9 mouse cellular contexts compared by ENCODE assay signal in genomic region chr1:46970470-46970869, GRCm38 (mm10).
A peak's percentile ranks its signal among the peaks of the same experiment; 100 is the strongest.
DNase-seq lines count a peak whose midpoint lies in the region; ATAC-seq lines count a peak whose summit lies in the region.
"Had no signal": no experiment of that assay in that cellular context is flagged by ENCODE, and none has a peak within 500 bp of the region (broad histone marks: within the 10 kb centered on the region; RNA-seq: fewer than 3 reads in every experiment).

No protein-coding gene starts in this region.

- H3K27me3 ChIP-seq in forebrain, embryonic 14.5 days (replicated peaks; ENCODE audit: control insufficient read depth, insufficient read depth, low read length) = no peaks in the 10 kb centered on the region
- H3K27me3 ChIP-seq in forebrain, embryonic 10.5 days (ENCODE audit: poor library complexity, severe bottlenecking) = no peaks in the 10 kb centered on the region

- no peak overlapping the region for H3K4me3 ChIP-seq in forebrain, embryonic 14.5 days (ENCODE audit: low read depth, low read length)
- H3K4me3 ChIP-seq in forebrain, embryonic 10.5 days = no peak overlapping the region

- no peaks in the 10 kb centered on the region for H3K4me1 ChIP-seq in forebrain, embryonic 14.5 days (ENCODE audit: control insufficient read depth, insufficient read depth, low read length)
- H3K4me1 ChIP-seq in forebrain, embryonic 10.5 days = 0 out of 2 replicates have a peak, but pooled peaks cover 2% of the 10 kb centered on the region

- 50% methylated on average over 3 of the region's 3 CpGs for WGBS in forebrain, embryonic 14.5 days
- WGBS in forebrain, embryonic 10.5 days = 71% methylated on average over 3 of the region's 3 CpGs

- H3K27ac ChIP-seq in forebrain, embryonic 14.5 days (ENCODE audit: low read depth, low read length) = no peak overlapping the region
- no peak overlapping the region for H3K27ac ChIP-seq in forebrain, embryonic 10.5 days

- H3K4me2 ChIP-seq in forebrain, embryonic 14.5 days (ENCODE audit: low read length) = no peak overlapping the region

- ATAC-seq in forebrain, embryonic 14.5 days = no peak

- peak; percentile 52 for DNase-seq in forebrain, embryonic 14.5 days (ENCODE audit: low spot score)
- DNase-seq in forebrain, embryonic 10.5 days (ENCODE audit: extremely low spot score, low spot score) = no peak
- DNase-seq in testis, postnatal 10 days (ENCODE audit: low spot score) = peak; percentile 79
- DNase-seq in testis, postnatal 14 days (ENCODE audit: low spot score) = no peak
- peak; percentile 33 for DNase-seq in embryo, embryonic 10 days (ENCODE audit: low spot score)
- DNase-seq in heart, postnatal 14 days = peak; percentile 66 to 71
- DNase-seq in lung, postnatal 10 days = peak; percentile 73
- peak; percentile 47 for DNase-seq in thymus, postnatal 25 days

- intact Hi-C loops in heart, postnatal 14 days (cut with DNase I) = loop anchor here (5.0 kb wide), 1 partner anchor 118 kb away; no protein-coding TSS in a partner anchor

- no peaks in the 10 kb centered on the region for H3K36me3 ChIP-seq in forebrain, embryonic 14.5 days (ENCODE audit: control insufficient read depth, insufficient read depth, low read length)
- no peaks in the 10 kb centered on the region for H3K36me3 ChIP-seq in forebrain, embryonic 10.5 days (replicated peaks)
- H3K36me3 ChIP-seq: G1E had no signal

- H3K9ac ChIP-seq in forebrain, embryonic 14.5 days (ENCODE audit: low read length) = no peak overlapping the region

- H3K9me3 ChIP-seq in forebrain, embryonic 14.5 days (replicated peaks; ENCODE audit: control insufficient read depth, low read length) = no peaks in the 10 kb centered on the region
- no peaks in the 10 kb centered on the region for H3K9me3 ChIP-seq in forebrain, embryonic 10.5 days
- H3K9me3 ChIP-seq: G1E had no signal

Comparison
In these comparisons a context has a peak if more than half of its experiments do, and no peak if none do; other contexts are left out.
1. DNase-seq: peak in forebrain, embryonic 14.5 days (single experiment), testis, postnatal 10 days (single experiment), embryo, embryonic 10 days (single experiment), heart, postnatal 14 days (2 of 2), lung, postnatal 10 days (single experiment) and thymus, postnatal 25 days (single experiment); none in forebrain, embryonic 10.5 days (single experiment) and testis, postnatal 14 days (single experiment).